Mouse (Mus musculus): ENCODE data around the gene Bicral.

GRCm38 (mm10) chr17:46888511-46889212, 30.4 kb upstream of the Bicral start:
- TF ChIP-seq POLR2A (IDR thresholded peaks at IDR 0.05; ENCODE audit: extremely low read depth, insufficient read depth, low read length) (no peak), CTCF (IDR thresholded peaks at IDR 0.05; ENCODE audit: extremely low read depth, insufficient read depth, low read length) (peak; percentile 80)
